Mouse (Mus musculus): Measurements from ENCODE around the gene Mast4.

DNA sequence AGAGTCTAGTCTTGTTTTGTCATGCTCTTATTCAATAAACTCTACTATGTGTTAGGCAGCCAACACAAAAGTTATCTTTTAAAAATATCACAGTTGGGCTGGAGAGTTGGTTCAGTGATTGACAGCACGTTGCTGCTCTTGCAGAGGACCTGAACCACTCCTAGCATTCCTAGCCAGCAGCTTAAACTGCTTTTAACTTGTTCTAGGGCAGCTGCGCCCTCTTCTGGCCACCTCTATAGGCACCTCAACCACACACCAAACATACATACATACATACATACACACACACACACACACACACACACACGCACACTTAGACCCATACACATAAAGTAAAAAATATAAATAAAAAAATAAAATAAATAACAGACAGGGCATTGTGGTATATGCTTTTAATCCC is 262.5 kb downstream of the Mast4 start:
- TF ChIP-seq CTCF (IDR thresholded peaks at IDR 0.05; ENCODE audit: borderline replicate concordance, control insufficient read depth, extremely low read depth, insufficient read depth, low read length, poor library complexity): no peak
- no peak for TF ChIP-seq POLR2A (IDR thresholded peaks at IDR 0.05; ENCODE audit: control insufficient read depth, extremely low read depth, insufficient read depth, low read length, poor library complexity)

Measured in thymus, adult 2 months (tissue).